Mouse (Mus musculus) embryonic stem cell, embryonic (primary cell): Measurements from ENCODE around the gene Cadm2.

Experiments
- CTCF ChIA-PET, 4 experiments: fragments of 300-600 bp in 2 of 4; fragments of 350-600 bp in 2 of 4; sonication (Branson Sonifier 250); formaldehyde crosslinking; loops; one replicate each; lab custom pipeline; 2022; ENCODE audit warnings: inconsistent platforms in 2 of 4; lab: Charles Lee
- POLR2A ChIA-PET, 4 experiments: fragments of 300-600 bp in 2 of 4; fragments of 350-600 bp in 2 of 4; sonication (Branson Sonifier 250); formaldehyde crosslinking; loops; one replicate each; lab custom pipeline; 2022; ENCODE audit warnings: antibody characterized with exemption in 4 of 4, inconsistent platforms in 1 of 4; lab: Charles Lee

The Cadm2 gene

GRCm38 (mm10) chr16:67203329-67203728 is 417.4 kb downstream of the Cadm2 start:
- POLR2A ChIA-PET, result no interaction called here

DNA sequence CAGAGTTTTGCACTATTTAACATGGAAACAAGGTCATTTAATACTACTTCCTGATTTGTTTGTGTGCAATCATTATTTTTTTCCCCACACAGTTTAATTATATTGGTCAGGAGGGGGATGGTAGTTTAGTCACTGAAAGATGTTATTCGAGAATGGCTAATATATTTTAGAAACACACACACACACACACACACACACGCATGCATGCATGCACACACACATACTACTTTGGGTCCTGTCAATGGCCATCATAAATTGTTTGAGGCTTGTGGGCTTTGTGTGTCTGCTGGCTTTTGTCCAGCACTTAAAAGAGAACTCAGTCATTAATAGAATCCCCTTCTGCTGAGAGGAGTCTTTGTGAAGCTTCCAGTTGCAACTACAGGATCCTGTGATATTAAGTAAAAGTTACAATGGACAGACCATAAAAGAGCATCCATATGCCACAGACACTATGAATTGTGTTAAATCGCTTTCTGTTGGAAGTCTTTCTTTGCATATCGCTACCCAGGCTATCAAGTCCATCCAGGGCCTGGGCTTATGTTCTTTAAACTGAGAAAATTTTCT is 427.8 kb downstream of the Cadm2 start:
- ChIA-PET CTCF (no interaction called here), POLR2A (no interaction called here)

More at GRCm38 (mm10) chr16:67203329-67203728, 417.4 kb downstream of the Cadm2 start:
- CTCF ChIA-PET, result no interaction called here

DNA sequence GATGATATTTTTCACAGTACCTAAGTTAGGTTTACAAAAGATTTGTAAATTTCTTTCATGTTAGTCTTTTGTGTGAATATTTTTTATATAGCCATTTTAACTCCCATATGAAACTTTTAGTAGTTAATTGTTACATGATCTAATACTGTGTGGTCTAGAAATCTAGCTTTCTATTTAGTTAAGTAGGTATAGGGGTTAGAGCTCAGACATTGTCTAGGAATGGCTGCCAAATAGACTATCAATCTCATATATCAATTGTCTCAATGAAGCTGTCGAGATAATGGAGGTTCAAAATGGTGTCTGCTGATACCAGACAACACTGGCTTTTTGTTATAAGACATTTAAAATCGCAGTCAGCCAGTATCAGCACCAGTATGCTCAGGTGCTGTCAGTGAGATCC is 428.3 kb downstream of the Cadm2 start:
- CTCF ChIA-PET, result interaction anchor here in 1 of 4 experiments (0.6 kb wide), 1 partner anchor 15 kb away, joined by 4 read pairs; no protein-coding TSS in a partner anchor
- POLR2A ChIA-PET, result no interaction called here

DNA sequence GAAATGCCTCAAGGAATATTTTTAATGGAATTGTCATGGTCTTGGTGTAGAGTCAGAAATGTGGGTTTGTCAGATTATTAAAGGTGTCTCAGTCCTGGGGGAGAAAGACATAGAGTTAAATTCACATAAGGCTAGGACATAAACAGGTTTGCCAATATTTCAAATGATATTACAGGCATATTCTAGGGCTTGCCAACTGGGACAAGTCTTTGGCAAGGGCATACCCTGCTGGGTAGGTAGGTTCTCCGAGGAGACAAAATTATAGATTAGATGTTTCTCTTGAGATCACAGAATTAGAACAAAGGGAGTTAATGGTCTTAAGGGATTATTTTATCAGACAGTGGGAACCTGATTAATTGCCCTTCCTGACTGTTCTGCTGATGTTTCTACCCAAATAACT is 434.4 kb downstream of the Cadm2 start:
- ChIA-PET POLR2A (no interaction called here), CTCF (no interaction called here)

DNA sequence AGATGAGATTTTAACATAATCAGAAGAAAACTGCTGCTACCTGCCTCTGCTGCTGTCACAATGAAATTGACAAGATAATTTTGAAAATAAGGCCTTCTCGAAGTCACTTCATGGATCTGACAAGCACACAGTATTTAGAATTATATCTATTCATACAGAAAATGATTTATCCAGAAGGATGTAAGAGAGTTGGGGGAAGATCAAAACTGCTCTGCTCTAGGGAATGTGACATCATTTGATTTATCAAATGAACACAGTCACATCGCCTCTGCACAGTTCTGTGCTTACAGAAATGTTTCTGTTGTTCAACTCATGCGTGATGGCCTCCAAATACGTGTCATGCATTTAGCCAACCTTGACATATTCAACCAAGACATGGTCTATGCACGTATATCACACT is 437.8 kb downstream of the Cadm2 start:
- ChIA-PET CTCF (no interaction called here), POLR2A (no interaction called here)

DNA sequence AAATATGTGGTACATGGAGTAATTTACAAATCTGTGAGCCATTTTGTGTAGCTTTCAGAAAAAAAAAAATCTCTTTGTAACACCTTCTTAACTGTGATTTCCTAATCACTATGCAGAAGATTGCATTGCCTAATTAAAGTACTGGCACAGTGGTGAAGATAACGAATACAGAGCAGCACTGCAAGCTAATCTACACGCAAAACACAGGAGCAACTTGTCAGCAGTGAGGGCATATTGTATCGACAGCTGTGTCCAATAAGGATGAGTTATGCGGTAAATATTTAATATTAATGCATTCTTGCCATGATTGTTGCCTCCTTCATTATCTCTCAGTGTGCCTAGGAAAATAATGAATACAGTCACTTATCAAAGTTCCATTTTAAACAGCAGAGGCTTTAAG is 445.3 kb downstream of the Cadm2 start:
- ChIA-PET CTCF (no interaction called here), POLR2A (no interaction called here)

- POLR2A ChIA-PET, result no interaction called here
- CTCF ChIA-PET, result no interaction called here
Observed at GRCm38 (mm10) chr16:67162211-67162790, 458.4 kb downstream of the Cadm2 start.

DNA sequence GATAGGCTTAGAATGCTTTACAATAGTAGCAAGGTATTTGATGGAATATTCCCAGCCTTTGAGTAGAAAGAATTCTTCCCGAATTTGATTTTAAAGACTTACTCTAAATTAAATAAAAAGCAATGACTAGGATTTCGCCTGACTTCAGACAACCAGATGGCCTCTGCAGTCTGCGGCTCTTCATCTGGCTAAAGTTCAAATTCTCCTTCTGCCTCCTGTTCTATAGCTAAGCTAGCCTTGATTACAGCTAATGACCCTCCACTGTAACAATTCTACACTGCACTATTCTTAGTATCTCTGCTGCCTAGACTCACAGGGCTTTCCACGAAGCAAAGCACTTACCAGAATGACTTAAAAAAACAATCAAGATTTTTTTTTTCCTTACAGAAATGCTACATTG is 495.9 kb downstream of the Cadm2 start:
- ChIA-PET POLR2A (no interaction called here), CTCF (no interaction called here)

- POLR2A ChIA-PET, result no interaction called here
- CTCF ChIA-PET, result no interaction called here
Observed at GRCm38 (mm10) chr16:67122532-67122931, 498.2 kb downstream of the Cadm2 start.

- CTCF ChIA-PET, result no interaction called here
- POLR2A ChIA-PET, result interaction anchor here in 1 of 4 experiments (0.7 kb wide), 1 partner anchor 63 kb away, joined by 3 read pairs; no protein-coding TSS in a partner anchor
Observed at GRCm38 (mm10) chr16:67121781-67122180, 498.9 kb downstream of the Cadm2 start.

DNA sequence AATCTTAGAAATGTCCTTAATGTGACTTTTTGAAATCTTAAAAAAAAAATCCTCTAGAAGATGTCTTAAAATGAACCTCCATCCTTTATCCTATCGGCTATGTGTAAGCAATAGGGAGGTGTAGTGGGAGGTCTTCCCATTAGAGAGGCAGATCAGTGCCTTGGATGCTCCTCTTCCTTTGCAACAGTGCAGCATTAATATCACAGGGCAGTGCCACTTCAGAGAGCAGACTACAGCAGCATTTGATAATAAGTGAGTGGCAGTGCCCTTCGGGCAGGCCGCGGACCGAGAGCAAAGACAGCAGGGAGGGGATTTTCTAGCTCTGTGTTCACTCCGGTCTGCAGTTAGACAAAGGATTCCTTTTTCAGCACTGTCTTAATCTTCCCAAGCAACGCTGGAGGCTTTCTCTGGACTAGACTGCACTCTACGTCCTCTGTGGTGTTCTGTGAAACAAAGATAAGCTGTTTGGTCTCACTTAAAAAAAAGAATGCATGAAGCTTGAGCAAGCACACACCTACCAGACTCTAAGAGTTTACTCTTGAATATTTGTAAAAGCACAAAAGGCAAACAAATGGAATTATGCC is 514.1 kb downstream of the Cadm2 start:
- ChIA-PET POLR2A (no interaction called here), CTCF (interaction anchor here in 1 of 4 experiments (0.7 kb wide), 1 partner anchor 191 kb away, joined by 5 read pairs; no protein-coding TSS in a partner anchor)

GRCm38 (mm10) chr16:67096706-67097105 is 524.0 kb downstream of the Cadm2 start:
- CTCF ChIA-PET, result no interaction called here

DNA sequence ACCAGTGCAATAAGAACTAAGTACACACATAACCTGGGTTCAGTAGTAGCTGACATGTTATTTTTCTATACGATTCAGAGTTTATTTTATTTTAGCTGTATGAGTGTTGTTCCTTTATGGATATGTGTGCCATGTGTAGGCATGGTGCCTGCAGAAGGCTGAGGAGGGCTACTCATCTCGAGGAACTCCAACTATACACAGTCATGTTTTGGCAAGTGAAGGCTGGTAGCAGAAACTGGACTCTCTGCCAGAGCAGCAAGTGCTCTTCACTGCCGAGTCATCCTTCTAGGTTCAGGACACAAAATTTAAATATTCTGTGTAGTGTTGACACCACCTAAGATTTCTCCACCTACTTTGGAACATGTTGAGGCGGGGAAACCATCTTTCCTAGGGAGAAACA is 524.8 kb downstream of the Cadm2 start:
- ChIA-PET CTCF (no interaction called here), POLR2A (interaction anchor here in 1 of 4 experiments (0.6 kb wide), 1 partner anchor 363 kb away, joined by 5 read pairs; no protein-coding TSS in a partner anchor)

More at GRCm38 (mm10) chr16:67096706-67097105, 524.0 kb downstream of the Cadm2 start:
- POLR2A ChIA-PET, result interaction anchor here in 1 of 4 experiments (0.6 kb wide), 1 partner anchor 362 kb away, joined by 5 read pairs; no protein-coding TSS in a partner anchor

DNA sequence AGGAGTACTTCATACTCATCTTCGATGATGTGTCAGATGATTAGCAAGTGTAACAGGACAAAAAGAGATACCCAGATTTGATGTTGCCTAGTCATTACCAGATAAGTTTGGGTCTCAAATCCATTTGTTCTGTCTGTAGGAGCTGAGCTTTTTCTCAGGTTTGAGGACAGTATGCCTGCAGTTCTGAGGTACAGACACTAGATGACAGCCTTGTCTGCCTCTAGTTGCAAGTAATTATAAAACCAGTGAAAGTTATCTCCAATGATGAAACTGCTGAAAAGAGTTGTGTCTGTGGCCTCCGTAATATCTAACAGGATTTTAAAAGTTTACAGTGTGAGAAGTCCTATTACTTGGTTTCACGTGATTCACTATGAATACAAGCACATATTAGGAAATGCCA is 531.0 kb downstream of the Cadm2 start:
- POLR2A ChIA-PET, result no interaction called here
- CTCF ChIA-PET, result no interaction called here

DNA sequence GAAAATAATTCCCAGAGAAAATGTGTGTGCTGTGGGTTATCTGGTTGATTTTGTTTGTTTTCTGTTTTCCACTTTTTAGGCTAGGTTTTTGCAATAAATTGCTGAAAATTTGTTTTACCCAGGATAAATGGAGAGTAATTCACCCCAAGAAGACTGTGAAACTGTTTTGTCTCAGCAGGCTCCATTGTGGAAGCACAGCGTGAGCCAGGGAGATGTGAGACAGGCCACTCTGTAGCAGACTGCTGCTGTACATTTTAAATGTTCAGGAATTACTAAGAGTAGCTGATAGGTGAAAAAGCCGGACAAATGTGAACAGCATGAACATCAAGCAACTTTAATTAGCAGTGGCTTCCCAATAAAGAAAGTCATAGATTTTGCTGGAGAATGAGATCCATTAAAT is 541.4 kb downstream of the Cadm2 start:
- POLR2A ChIA-PET, result interaction anchor here in 1 of 4 experiments (0.6 kb wide), 1 partner anchor 60 kb away, joined by 3 read pairs; no protein-coding TSS in a partner anchor
- CTCF ChIA-PET, result no interaction called here

GRCm38 (mm10) chr16:67076169-67076895 is 544.4 kb downstream of the Cadm2 start:
- ChIA-PET CTCF (no interaction called here), POLR2A (no interaction called here)

DNA sequence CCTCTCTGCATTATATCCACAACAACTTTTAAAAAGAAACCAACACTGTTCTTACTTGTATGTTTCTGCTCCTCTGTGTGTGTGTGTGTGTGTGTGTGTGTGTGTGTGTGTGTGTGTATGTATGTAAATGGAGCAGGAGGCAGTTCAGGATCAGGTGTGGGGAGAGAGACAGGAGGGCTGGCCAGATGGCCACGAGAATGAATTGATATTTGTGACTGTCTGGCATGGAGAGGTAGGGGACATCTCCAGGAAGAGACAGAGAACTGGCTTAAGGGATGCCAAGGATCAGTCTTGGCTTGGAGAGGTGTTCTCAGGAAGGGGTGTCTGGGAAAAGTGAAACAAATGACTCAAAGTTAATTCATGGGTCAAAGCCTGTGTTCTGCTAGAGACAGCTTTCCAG is 552.2 kb downstream of the Cadm2 start:
- ChIA-PET POLR2A (no interaction called here), CTCF (no interaction called here)

DNA sequence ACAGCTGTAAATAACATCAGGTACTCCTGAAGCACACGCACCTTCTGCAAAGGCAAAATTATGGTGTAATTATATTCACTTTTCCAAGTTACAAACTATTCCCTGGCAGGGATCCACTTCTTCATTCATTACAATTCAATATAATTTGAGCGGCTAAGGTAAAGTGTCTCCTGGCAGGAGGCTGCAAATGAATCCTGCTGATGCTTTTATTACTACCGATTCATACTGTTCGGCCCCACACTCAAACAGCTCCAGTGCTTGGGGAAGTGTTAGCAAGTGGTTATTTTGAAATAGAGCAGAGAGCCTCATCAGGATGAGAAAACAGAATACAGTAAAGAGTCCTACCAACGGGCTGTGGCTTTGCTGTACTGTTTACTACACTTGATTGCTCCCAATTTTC is 589.8 kb downstream of the Cadm2 start:
- POLR2A ChIA-PET, result interaction anchor here in 1 of 4 experiments (0.7 kb wide), 1 partner anchor 542 kb away, joined by 3 read pairs; no protein-coding TSS in a partner anchor

GRCm38 (mm10) chr16:67019856-67020255 is 600.9 kb downstream of the Cadm2 start:
- ChIA-PET CTCF (no interaction called here), POLR2A (interaction anchor here in 1 of 4 experiments (0.7 kb wide), 1 partner anchor 60 kb away, joined by 3 read pairs; no protein-coding TSS in a partner anchor)

More for the DNA sequence above, 589.8 kb downstream of the Cadm2 start:
- CTCF ChIA-PET, result no interaction called here

GRCm38 (mm10) chr16:67017710-67018109 is 603.0 kb downstream of the Cadm2 start:
- ChIA-PET CTCF (no interaction called here), POLR2A (no interaction called here)
